Mouse (Mus musculus) spleen, adult 2 months (tissue): ENCODE measurements around the gene Sf3a1. TPM values are rescaled to one million over a fixed set of nuclear protein-coding genes. Genes with fewer than 3 reads are reported as not detected.
"Not testable (repeated sequence)": the region's sequence is repeated elsewhere in the genome, so short reads cannot be mapped to it uniquely, and the experiment has no call there.

Experiments
- DNase-seq, 2 experiments: peaks; one replicate each; pipeline versions ENCODE4 v3.0.0 to v3.0.0-alpha.2; 2012 to 2021; ENCODE audit warnings: low spot score in 2 of 2, low read depth in 1 of 2
- H3K27ac ChIP-seq: fragments of 200-500 bp; 2 replicates; pipeline ENCODE4 v1.5.1; 2012; ENCODE audit warnings: low read length, inconsistent platforms; ENCODE audit not compliant: insufficient read depth
- H3K27me3 ChIP-seq: fragments of 200-500 bp; 2 replicates; pipeline ENCODE4 v1.6.1; 2012; ENCODE audit warnings: mild to moderate bottlenecking, moderate library complexity, low read length, inconsistent platforms; ENCODE audit not compliant: control insufficient read depth, insufficient read depth
- H3K36me3 ChIP-seq: fragments of 200-500 bp; 2 replicates; pipeline ENCODE4 v1.6.1; 2012; ENCODE audit warnings: mild to moderate bottlenecking, low read length, inconsistent platforms; ENCODE audit not compliant: control insufficient read depth, insufficient read depth
- H3K4me1 ChIP-seq: fragments of 200-500 bp; 2 replicates; pipeline ENCODE4 v1.6.1; 2011; ENCODE audit warnings: inconsistent platforms; ENCODE audit not compliant: control insufficient read depth, insufficient read depth, insufficient read length
- H3K4me3 ChIP-seq: fragments of 200-500 bp; 2 replicates; pipeline ENCODE4 v1.5.1; 2011; ENCODE audit warnings: mild to moderate bottlenecking, inconsistent platforms; ENCODE audit not compliant: insufficient read depth, insufficient read length; ENCODE audit errors: extremely low read depth
- CTCF ChIP-seq: fragments of 200-500 bp; IDR thresholded peaks from 2 replicates; pipeline ENCODE4 v1.5.1; 2011; ENCODE audit warnings: mild to moderate bottlenecking, inconsistent platforms; ENCODE audit not compliant: insufficient read depth, insufficient read length, insufficient replicate concordance; ENCODE audit errors: extremely low read depth
- POLR2A ChIP-seq: fragments of 200-500 bp; IDR thresholded peaks from 2 replicates; pipeline ENCODE4 v1.6.1; 2011; ENCODE audit warnings: low read depth, low read length, inconsistent platforms
- WGBS: fragments of 180-500 bp; shearing (Covaris S2); methylation state at CpG from one replicate; pipeline ENCODE4 v1.1.7; 2018; 5-methylcytosine and 5-hydroxymethylcytosine counted together
- polyA plus RNA-seq: library from polyadenylated mRNA; depleted of rRNA; stranded (reverse); fragments of >200 nt; gene quantifications from 2 replicates; pipeline ENCODE4 v1.2.3, GENCODE M21; 2012; rRNA removed

Sf3a1 gene
- 27.9 and 31.9 TPM in 2 replicates for polyA plus RNA-seq

GRCm38 (mm10) chr11:4159808-4160708 lies at the start of gene Sf3a1, which contains the start of gene Ccdc157:
Sf3a1 (plus strand) TSS chr11:4160350.
Ccdc157 (minus strand) TSS chr11:4160293.
- no peaks in the 10 kb centered on the region; the same call in 1 of the 2 replicates for H3K4me1 ChIP-seq
- peak; percentile 79 to 93 for DNase-seq
- peaks cover 18% of the 10 kb centered on the region for H3K36me3 ChIP-seq
- 0 out of 2 replicates have a peak, but pooled peaks have one; percentile 5 for TF ChIP-seq POLR2A
- TF ChIP-seq CTCF, result no peak
- no peaks in the 10 kb centered on the region for H3K27me3 ChIP-seq
- H3K27ac ChIP-seq, result peak within 1 kb of the TSS; percentile 62
- peak within 1 kb of the TSS; percentile 87 for H3K4me3 ChIP-seq
- 2% methylated on average over 54 of the region's 54 CpGs for WGBS

DNA sequence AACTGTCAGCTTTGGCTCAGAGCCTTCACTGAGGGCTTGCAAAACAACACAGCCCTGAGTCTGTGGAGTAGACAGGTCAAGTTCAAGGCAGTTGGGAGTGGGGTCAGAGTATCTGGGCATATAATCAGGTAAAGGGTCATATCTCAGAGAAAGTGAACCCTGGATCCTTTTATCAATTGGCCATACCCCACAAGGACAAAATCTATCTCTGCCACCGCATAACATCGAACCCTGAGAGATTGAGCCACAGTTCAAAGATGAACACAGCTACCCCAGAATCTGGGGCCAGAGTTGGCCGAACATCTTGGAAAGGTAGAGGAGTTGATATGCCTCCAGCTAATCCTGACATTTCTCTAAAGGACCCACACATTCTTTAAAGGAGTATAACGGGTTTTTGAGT lies 48.1 kb upstream of the Sf3a1 start:
- TF ChIP-seq CTCF (no peak), POLR2A (no peak)
- H3K4me1 ChIP-seq, result no peaks in the 10 kb centered on the region
- no peaks in the 10 kb centered on the region for H3K36me3 ChIP-seq
- WGBS, result 86% methylated on average over 4 of the region's 4 CpGs
- no peaks in the 10 kb centered on the region for H3K27me3 ChIP-seq
- no peak overlapping the region for H3K4me3 ChIP-seq
- no peak overlapping the region for H3K27ac ChIP-seq
- DNase-seq, result no peak

- no peaks in the 10 kb centered on the region for H3K4me1 ChIP-seq
- no peak for DNase-seq
- no peak for TF ChIP-seq CTCF
- TF ChIP-seq POLR2A, result no peak
- H3K4me3 ChIP-seq, result no peak overlapping the region
- H3K27me3 ChIP-seq, result no peaks in the 10 kb centered on the region
- WGBS, result 90% methylated on average over 6 of the region's 6 CpGs
- H3K36me3 ChIP-seq, result no peaks in the 10 kb centered on the region
- H3K27ac ChIP-seq, result no peak overlapping the region
These were observed 47.3 kb upstream of the Sf3a1 start for GRCm38 (mm10) chr11:4112861-4113260.

GRCm38 (mm10) chr11:4113496-4113895 lies 46.7 kb upstream of the Sf3a1 start:
- Histone ChIP-seq H3K36me3 (no peaks in the 10 kb centered on the region), H3K4me1 (peaks cover 2% of the 10 kb centered on the region), H3K27me3 (peaks cover 5% of the 10 kb centered on the region), H3K27ac (no peak overlapping the region), H3K4me3 (no peak overlapping the region)
- no peak for DNase-seq
- 75% methylated on average over 4 of the region's 4 CpGs for WGBS
- no peak for TF ChIP-seq CTCF
- no peak for TF ChIP-seq POLR2A

- TF ChIP-seq POLR2A (no peak), CTCF (no peak)
- Histone ChIP-seq H3K4me3 (no peak overlapping the region), H3K36me3 (no peaks in the 10 kb centered on the region), H3K27me3 (peaks cover 9% of the 10 kb centered on the region), H3K27ac (no peak overlapping the region), H3K4me1 (peaks cover 4% of the 10 kb centered on the region)
- WGBS, result 82% methylated on average over 6 of the region's 6 CpGs
- DNase-seq, result no peak
These were observed 46.2 kb upstream of the Sf3a1 start for GRCm38 (mm10) chr11:4113970-4114369.

DNA sequence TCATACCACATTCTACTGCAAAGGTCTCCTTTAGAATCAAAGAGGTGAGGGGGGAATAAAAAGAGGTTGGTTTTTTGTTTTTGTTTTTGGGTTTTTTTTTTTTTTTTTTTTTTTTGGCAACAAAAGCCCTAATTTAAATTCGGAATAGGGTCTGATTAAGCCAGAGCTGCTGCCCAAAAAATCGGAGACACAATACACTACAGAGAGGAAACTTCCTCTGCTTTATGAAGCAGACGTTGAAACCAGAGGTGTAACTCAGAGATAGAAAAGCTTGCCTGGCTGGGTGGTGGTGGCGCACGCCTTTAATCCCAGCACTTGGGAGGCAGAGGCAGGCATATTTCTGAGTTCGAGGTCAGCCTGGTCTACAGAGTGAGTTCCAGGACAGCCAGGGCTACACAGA lies 45.6 kb upstream of the Sf3a1 start:
- DNase-seq, H3K4me3 ChIP-seq, H3K36me3 ChIP-seq, H3K4me1 ChIP-seq, H3K27me3 ChIP-seq, H3K27ac ChIP-seq: not testable (repeated sequence)
- WGBS, result 86% methylated on average over 6 of the region's 6 CpGs

DNA sequence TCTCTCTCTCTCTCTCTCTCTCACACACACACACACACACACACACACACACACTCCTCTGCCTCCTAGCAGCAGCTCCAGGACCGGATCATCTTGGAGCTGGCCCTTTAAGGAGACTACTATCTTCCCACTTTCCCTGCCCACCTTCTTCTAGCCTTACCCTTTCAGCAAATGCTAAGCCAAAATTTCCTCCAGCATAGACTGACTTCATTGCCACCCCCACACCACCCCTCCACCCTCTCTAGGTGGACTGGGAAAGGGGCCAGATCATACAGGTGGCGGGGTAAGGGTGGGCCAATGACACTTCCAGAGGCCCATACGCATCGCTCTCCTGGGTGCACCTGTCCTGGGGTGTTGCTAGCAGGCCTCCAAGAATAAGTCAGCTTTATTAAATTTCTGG lies 44.7 kb upstream of the Sf3a1 start:
- TF ChIP-seq POLR2A (no peak), CTCF (no peak)
- Histone ChIP-seq H3K36me3 (no peaks in the 10 kb centered on the region), H3K4me3 (no peak overlapping the region), H3K27me3 (peaks cover 9% of the 10 kb centered on the region), H3K4me1 (peaks cover 4% of the 10 kb centered on the region), H3K27ac (no peak overlapping the region)
- WGBS, result 86% methylated on average over 4 of the region's 4 CpGs
- no peak for DNase-seq
